In the genomic region with DNA sequence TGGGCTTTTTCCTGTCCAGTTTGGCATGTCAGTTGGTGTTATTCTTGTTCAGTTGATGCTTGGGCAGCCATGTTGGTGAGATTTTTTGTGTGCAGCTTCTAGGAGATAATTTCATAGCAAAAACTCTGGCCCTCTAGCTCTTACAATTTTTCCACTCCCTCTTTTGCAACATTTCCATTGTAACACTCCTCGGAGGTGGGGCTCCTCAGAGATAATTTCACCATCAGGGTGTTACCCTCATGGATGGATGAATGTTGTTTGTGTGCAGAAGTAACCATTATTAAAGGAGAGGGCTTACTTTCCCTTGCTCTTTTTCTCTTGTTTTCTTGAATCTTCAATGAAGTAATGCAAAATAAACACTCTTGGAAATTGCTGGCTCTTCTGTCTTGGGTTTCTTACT, we compare ENCODE assay signal across 19 mouse cellular contexts.
A peak's percentile ranks its signal among the peaks of the same experiment; 100 is the strongest.
DNase-seq lines count a peak whose midpoint lies in the region; ATAC-seq and TF ChIP-seq lines count a peak whose summit lies in the region.
"Had no signal": no experiment of that assay in that cellular context is flagged by ENCODE, and none has a peak within 500 bp of the region (broad histone marks: within the 10 kb centered on the region; RNA-seq: fewer than 3 reads in every experiment).

No protein-coding gene starts in this region.

- TF ChIP-seq POLR2A in heart, adult 2 months (IDR thresholded peaks at IDR 0.05; ENCODE audit: insufficient read depth, low read depth, low read length), result no peak

- intact Hi-C loops in heart, adult 2 months (cut with DNase I), result no loop called here

- DNase-seq in heart, adult 2 months, result no peak
- DNase-seq in layer of hippocampus, adult 8-10 months (ENCODE audit: low spot score in 2 of 2), result no peak
- DNase-seq: adrenal gland, adult 2 months; adrenal gland, postnatal 10 days; adrenal gland, postnatal 25 days; cerebellum, adult 11 months; cerebellum, adult 18-20 months; cerebellum, adult 8-10 months; cerebellum, adult 9-11 months; cerebellum, postnatal 14 days; cerebellum, postnatal 36 days; forebrain, postnatal 0 days had no signal

- WGBS in heart, adult 2 months, result 56% methylated on average over 1 of the region's 1 CpGs

- H3K4me1 ChIP-seq in heart, adult 2 months (ENCODE audit: control insufficient read depth, insufficient read depth, low read length), result no peaks in the 10 kb centered on the region
- H3K4me1 ChIP-seq: embryonic facial prominence, embryonic 10.5 days; embryonic facial prominence, embryonic 12.5 days; forebrain, embryonic 13.5 days; forebrain, embryonic 15.5 days had no signal

- H3K4me3 ChIP-seq in heart, adult 2 months, result no peak overlapping the region
- H3K4me3 ChIP-seq: embryonic facial prominence, embryonic 10.5 days; embryonic facial prominence, embryonic 12.5 days; forebrain, embryonic 13.5 days; forebrain, embryonic 15.5 days had no signal

- H3K27me3 ChIP-seq in heart, adult 2 months (ENCODE audit: control insufficient read depth, insufficient read depth, low read length), result no peaks in the 10 kb centered on the region
- H3K27me3 ChIP-seq: embryonic facial prominence, embryonic 12.5 days; forebrain, embryonic 13.5 days; forebrain, embryonic 15.5 days had no signal

- ATAC-seq in granulocyte monocyte progenitor cell, adult 5-6 weeks (replicated peaks; ENCODE audit: poor library complexity, severe bottlenecking), result peak; percentile 42
- peak; percentile 93 for ATAC-seq in megakaryocyte, adult 5-6 weeks (ENCODE audit: poor library complexity, severe bottlenecking)
- ATAC-seq in monocyte, adult 5-6 weeks (replicated peaks; ENCODE audit: insufficient number of reproducible peaks, low FRiP score, low TSS enrichment, poor library complexity, severe bottlenecking), result 0 out of 2 replicates have a peak, but pooled peaks have one; percentile 56
- ATAC-seq: forebrain, embryonic 13.5 days; forebrain, embryonic 15.5 days; forebrain, postnatal 0 days had no signal

- TF ChIP-seq EP300 in heart, adult 2 months (IDR thresholded peaks at IDR 0.05; ENCODE audit: insufficient read depth, low read depth, low read length), result no peak

- no peak for TF ChIP-seq CTCF in heart, adult 2 months (IDR thresholded peaks at IDR 0.05)

- H3K27ac ChIP-seq in heart, adult 2 months, result no peak overlapping the region
- H3K27ac ChIP-seq: embryonic facial prominence, embryonic 10.5 days; embryonic facial prominence, embryonic 12.5 days; forebrain, embryonic 13.5 days; forebrain, embryonic 15.5 days had no signal

- no peaks in the 10 kb centered on the region for H3K36me3 ChIP-seq in heart, adult 2 months (ENCODE audit: control insufficient read depth, insufficient read depth, low read length)
- H3K36me3 ChIP-seq: embryonic facial prominence, embryonic 10.5 days; embryonic facial prominence, embryonic 12.5 days; forebrain, embryonic 15.5 days had no signal

- H3K79me2 ChIP-seq in heart, adult 2 months (replicated peaks; ENCODE audit: control insufficient read depth, insufficient read depth, low read length), result no peaks in the 10 kb centered on the region

- no peak overlapping the region for H3K9ac ChIP-seq in heart, adult 2 months (ENCODE audit: low read depth, low read length)
- H3K9ac ChIP-seq: embryonic facial prominence, embryonic 12.5 days; forebrain, embryonic 13.5 days; forebrain, embryonic 15.5 days; forebrain, postnatal 0 days had no signal

Comparison
In these comparisons a context has a peak if more than half of its experiments do, and no peak if none do; other contexts are left out.
1. ATAC-seq: peak in every context shown above with its lines; median percentile 93 in megakaryocyte, adult 5-6 weeks; 56 in monocyte, adult 5-6 weeks; 42 in granulocyte monocyte progenitor cell, adult 5-6 weeks.